Mouse (Mus musculus): ENCODE results near the gene Gabrd. TPM values are rescaled to one million over a fixed set of nuclear protein-coding genes. Genes with fewer than 3 reads are reported as not detected.

The Gabrd gene
- 0.34 and 0.45 TPM in 2 replicates for polyA plus RNA-seq (2012; rRNA removed)
- 0.21 and 0.41 TPM in 2 replicates for polyA plus RNA-seq (2014; fragmentation: Nextera tagmentation; extraction: Ambion mirVana)

- DNase-seq (ENCODE audit: low spot score): peak; percentile 28
- WGBS: under 1% methylated on average over 35 of the region's 57 CpGs
- H3K4me1 ChIP-seq (ENCODE audit: control insufficient read depth, insufficient read depth, low read length): peaks cover 7% of the 10 kb centered on the region; the same call in 1 of the 2 replicates
- no peak for TF ChIP-seq POLR2A (IDR thresholded peaks at IDR 0.05; ENCODE audit: borderline replicate concordance, extremely low read depth, insufficient read depth, insufficient read length)
- H3K27ac ChIP-seq (replicated peaks; ENCODE audit: low read depth, low read length): no peak within 1 kb of the TSS
- peak; percentile 55; the same call in 1 of the 2 replicates for ATAC-seq (ENCODE audit: low FRiP score, low read depth)
- peak within 1 kb of the TSS; percentile 73 for H3K4me2 ChIP-seq (replicated peaks; ENCODE audit: low read depth, low read length, severe bottlenecking)
- H3K4me3 ChIP-seq (replicated peaks; ENCODE audit: low read length): peak within 1 kb of the TSS; percentile 35
- H3K9ac ChIP-seq (ENCODE audit: low read depth, low read length, severe bottlenecking): no peak within 1 kb of the TSS
- no peaks in the 10 kb centered on the region for H3K36me3 ChIP-seq (ENCODE audit: control insufficient read depth, insufficient read depth, low read length)
- H3K9me3 ChIP-seq (ENCODE audit: control insufficient read depth, low read length): no peaks in the 10 kb centered on the region
- peaks cover 25% of the 10 kb centered on the region for H3K27me3 ChIP-seq (ENCODE audit: control insufficient read depth, insufficient read depth, low read length)
These were observed at the start of gene Gabrd for GRCm38 (mm10) chr4:155397511-155398221. Gene Gabrd (minus strand): TSS chr4:155398112.

- Histone ChIP-seq H3K27me3 (ENCODE audit: control insufficient read depth, insufficient read depth, low read length) (no peaks in the 10 kb centered on the region), H3K9ac (ENCODE audit: low read depth, low read length, severe bottlenecking) (no peak overlapping the region), H3K9me3 (ENCODE audit: control insufficient read depth, low read length) (no peaks in the 10 kb centered on the region), H3K4me2 (replicated peaks; ENCODE audit: low read depth, low read length, severe bottlenecking) (no peak overlapping the region), H3K27ac (replicated peaks; ENCODE audit: low read depth, low read length) (no peak overlapping the region), H3K36me3 (ENCODE audit: control insufficient read depth, insufficient read depth, low read length) (no peaks in the 10 kb centered on the region), H3K4me3 (replicated peaks; ENCODE audit: low read length) (no peak overlapping the region), H3K4me1 (ENCODE audit: control insufficient read depth, insufficient read depth, low read length) (no peaks in the 10 kb centered on the region)
- no peak for TF ChIP-seq POLR2A (IDR thresholded peaks at IDR 0.05; ENCODE audit: borderline replicate concordance, extremely low read depth, insufficient read depth, insufficient read length)
- 71% methylated on average over 3 of the region's 3 CpGs for WGBS
- DNase-seq (ENCODE audit: low spot score) (no peak), ATAC-seq (ENCODE audit: low FRiP score, low read depth) (no peak)
These were observed 44.9 kb upstream of the Gabrd start for GRCm38 (mm10) chr4:155442808-155443207.

GRCm38 (mm10) chr4:155433993-155434392 lies 36.1 kb upstream of the Gabrd start:
- no peaks in the 10 kb centered on the region for H3K36me3 ChIP-seq (ENCODE audit: control insufficient read depth, insufficient read depth, low read length)
- no peak for TF ChIP-seq POLR2A (IDR thresholded peaks at IDR 0.05; ENCODE audit: borderline replicate concordance, extremely low read depth, insufficient read depth, insufficient read length)
- no peak overlapping the region for H3K27ac ChIP-seq (replicated peaks; ENCODE audit: low read depth, low read length)
- no peak overlapping the region for H3K9ac ChIP-seq (ENCODE audit: low read depth, low read length, severe bottlenecking)
- 78% methylated on average over 5 of the region's 5 CpGs for WGBS
- DNase-seq (ENCODE audit: low spot score) (no peak), ATAC-seq (ENCODE audit: low FRiP score, low read depth) (no peak)
- H3K4me2 ChIP-seq (replicated peaks; ENCODE audit: low read depth, low read length, severe bottlenecking): no peak overlapping the region
- H3K9me3 ChIP-seq (ENCODE audit: control insufficient read depth, low read length): no peaks in the 10 kb centered on the region
- no peaks in the 10 kb centered on the region for H3K4me1 ChIP-seq (ENCODE audit: control insufficient read depth, insufficient read depth, low read length)
- H3K27me3 ChIP-seq (ENCODE audit: control insufficient read depth, insufficient read depth, low read length): no peaks in the 10 kb centered on the region
- no peak overlapping the region for H3K4me3 ChIP-seq (replicated peaks; ENCODE audit: low read length)

GRCm38 (mm10) chr4:155432358-155432757 lies 34.4 kb upstream of the Gabrd start:
- H3K36me3 ChIP-seq (ENCODE audit: control insufficient read depth, insufficient read depth, low read length): no peaks in the 10 kb centered on the region
- WGBS: 86% methylated on average over 6 of the region's 6 CpGs
- H3K9ac ChIP-seq (ENCODE audit: low read depth, low read length, severe bottlenecking): no peak overlapping the region
- H3K27ac ChIP-seq (replicated peaks; ENCODE audit: low read depth, low read length): no peak overlapping the region
- no peaks in the 10 kb centered on the region for H3K9me3 ChIP-seq (ENCODE audit: control insufficient read depth, low read length)
- H3K4me2 ChIP-seq (replicated peaks; ENCODE audit: low read depth, low read length, severe bottlenecking): no peak overlapping the region
- no peak for DNase-seq (ENCODE audit: low spot score)
- no peaks in the 10 kb centered on the region for H3K27me3 ChIP-seq (ENCODE audit: control insufficient read depth, insufficient read depth, low read length)
- no peak overlapping the region for H3K4me3 ChIP-seq (replicated peaks; ENCODE audit: low read length)
- no peak for TF ChIP-seq POLR2A (IDR thresholded peaks at IDR 0.05; ENCODE audit: borderline replicate concordance, extremely low read depth, insufficient read depth, insufficient read length)
- no peak for ATAC-seq (ENCODE audit: low FRiP score, low read depth)
- no peaks in the 10 kb centered on the region for H3K4me1 ChIP-seq (ENCODE audit: control insufficient read depth, insufficient read depth, low read length)

- H3K4me2 ChIP-seq (replicated peaks; ENCODE audit: low read depth, low read length, severe bottlenecking): no peak overlapping the region
- ATAC-seq (ENCODE audit: low FRiP score, low read depth) (no peak), DNase-seq (ENCODE audit: low spot score) (no peak)
- H3K36me3 ChIP-seq (ENCODE audit: control insufficient read depth, insufficient read depth, low read length): no peaks in the 10 kb centered on the region
- no peak for TF ChIP-seq POLR2A (IDR thresholded peaks at IDR 0.05; ENCODE audit: borderline replicate concordance, extremely low read depth, insufficient read depth, insufficient read length)
- no peaks in the 10 kb centered on the region for H3K9me3 ChIP-seq (ENCODE audit: control insufficient read depth, low read length)
- H3K4me3 ChIP-seq (replicated peaks; ENCODE audit: low read length): no peak overlapping the region
- H3K27me3 ChIP-seq (ENCODE audit: control insufficient read depth, insufficient read depth, low read length): no peaks in the 10 kb centered on the region
- no peak overlapping the region for H3K27ac ChIP-seq (replicated peaks; ENCODE audit: low read depth, low read length)
- no peaks in the 10 kb centered on the region for H3K4me1 ChIP-seq (ENCODE audit: control insufficient read depth, insufficient read depth, low read length)
- 82% methylated on average over 3 of the region's 3 CpGs for WGBS
- no peak overlapping the region for H3K9ac ChIP-seq (ENCODE audit: low read depth, low read length, severe bottlenecking)
These were observed 31.3 kb upstream of the Gabrd start for GRCm38 (mm10) chr4:155429202-155429601.

Data from limb, embryonic 14.5 days (tissue).